Mouse (Mus musculus) forebrain, embryonic 15.5 days (tissue): ENCODE results near the gene Sesn2. TPM values are rescaled to one million over a fixed set of nuclear protein-coding genes. Genes with fewer than 3 reads are reported as not detected.
"Not testable (repeated sequence)": the region's sequence is repeated elsewhere in the genome, so short reads cannot be mapped to it uniquely, and the experiment has no call there.

Experiments used
- ATAC-seq: fragments of 200-750 bp; cut with Nextera tagmentation; replicated peaks from 2 replicates; pipeline ENCODE4 v1.8.0; 2017; ENCODE audit warnings: mild to moderate bottlenecking, moderate TSS enrichment, moderate library complexity
- H3K27ac ChIP-seq: fragments of 300-500 bp; sonication (generic); replicated peaks from 2 replicates; pipeline ENCODE4 v1.5.1; 2015; ENCODE audit warnings: mild to moderate bottlenecking, inconsistent platforms
- H3K27me3 ChIP-seq: fragments of 300-500 bp; sonication (generic); 2 replicates; pipeline ENCODE4 v1.6.1; 2015; ENCODE audit warnings: inconsistent platforms
- H3K36me3 ChIP-seq: fragments of 300-500 bp; sonication (generic); 2 replicates; pipeline ENCODE4 v1.6.1; 2015; ENCODE audit warnings: mild to moderate bottlenecking, inconsistent platforms
- H3K4me1 ChIP-seq: fragments of 300-500 bp; sonication (generic); 2 replicates; pipeline ENCODE4 v1.6.1; 2015; ENCODE audit warnings: inconsistent platforms
- H3K4me2 ChIP-seq: fragments of 300-500 bp; sonication (generic); replicated peaks from 2 replicates; pipeline ENCODE4 v1.6.1; 2015; ENCODE audit warnings: mild to moderate bottlenecking, inconsistent platforms
- H3K4me3 ChIP-seq: fragments of 300-500 bp; sonication (generic); 2 replicates; pipeline ENCODE4 v1.5.1; 2015; ENCODE audit warnings: mild to moderate bottlenecking, inconsistent platforms
- H3K9ac ChIP-seq: fragments of 300-500 bp; sonication (generic); replicated peaks from 2 replicates; pipeline ENCODE4 v1.6.1; 2015; ENCODE audit warnings: mild to moderate bottlenecking, inconsistent platforms
- H3K9me3 ChIP-seq: fragments of 300-500 bp; sonication (generic); 2 replicates; pipeline ENCODE4 v1.6.1; 2016; ENCODE audit warnings: inconsistent platforms
- WGBS: fragments of 180-500 bp; shearing (Covaris S2); methylation state at CpG from one replicate; pipeline ENCODE4 v1.1.7; 2015; ENCODE audit warnings: mixed read lengths; 5-methylcytosine and 5-hydroxymethylcytosine counted together
- polyA plus RNA-seq: library from polyadenylated mRNA; unstranded; fragments of >200 nt; fragmentation: Nextera tagmentation; extraction: Ambion mirVana; gene quantifications from 2 replicates; pipeline ENCODE4 v1.2.1, GENCODE M21; 2015

The Sesn2 gene
- 5.6 and 6.3 TPM in 2 replicates for polyA plus RNA-seq

DNA sequence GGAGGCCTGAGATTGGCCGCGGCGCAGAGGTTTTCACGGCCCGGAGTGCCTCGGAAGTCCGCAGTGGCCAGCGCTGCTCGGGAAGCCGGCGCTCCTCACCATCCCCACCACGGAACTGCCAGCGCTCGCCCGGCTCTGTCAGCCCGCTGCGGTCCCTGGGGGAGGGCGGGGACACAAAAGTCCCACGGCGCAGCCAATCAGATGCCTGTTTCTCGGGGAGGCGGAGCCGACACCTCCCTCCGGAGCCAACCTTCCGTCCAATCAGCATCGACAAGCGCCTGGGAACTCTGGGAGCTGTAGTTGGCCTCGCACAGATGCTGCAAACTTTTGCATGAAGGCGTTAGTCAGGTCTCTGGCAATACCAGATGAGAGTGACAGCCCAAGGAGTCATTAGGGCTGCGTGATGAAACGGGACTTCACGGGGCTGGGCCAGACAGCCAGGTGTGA lies at the start of gene Sesn2:
Gene Sesn2 (minus strand): TSS at position 150 of the 447 bp plus-strand sequence.
- peaks cover 4% of the 10 kb centered on the region; the same call in 1 of the 2 replicates for H3K27me3 ChIP-seq
- no peaks in the 10 kb centered on the region for H3K36me3 ChIP-seq
- peaks cover 22% of the 10 kb centered on the region for H3K4me1 ChIP-seq
- H3K9ac ChIP-seq: peak within 1 kb of the TSS; percentile 78
- H3K27ac ChIP-seq: peak within 1 kb of the TSS; percentile 69
- H3K9me3 ChIP-seq: no peaks in the 10 kb centered on the region
- WGBS: under 1% methylated on average over 28 of the region's 32 CpGs
- peak; percentile 95 for ATAC-seq
- peak within 1 kb of the TSS; percentile 97 for H3K4me2 ChIP-seq
- H3K4me3 ChIP-seq: peak within 1 kb of the TSS; percentile 94

DNA sequence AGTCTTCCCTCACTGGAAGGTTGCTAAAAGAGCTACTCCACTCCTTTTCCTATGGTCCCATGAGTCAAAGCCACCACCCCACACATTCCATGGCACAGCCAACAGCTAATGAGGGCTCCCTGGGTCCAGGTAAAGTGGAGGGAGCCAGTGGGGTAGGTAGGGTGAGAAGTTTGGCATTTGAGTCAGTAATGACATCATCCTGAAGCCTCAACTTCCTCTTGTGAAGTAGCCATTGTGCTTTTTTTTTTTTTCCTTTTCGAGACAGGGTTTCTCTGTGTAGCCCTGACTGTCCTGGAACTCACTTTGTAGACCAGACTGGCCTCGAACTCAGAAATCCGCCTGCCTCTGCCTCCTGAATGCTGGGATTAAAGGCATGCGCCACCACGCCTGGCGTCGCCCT lies 45.2 kb upstream of the Sesn2 start:
- not testable (repeated sequence) for H3K4me1 ChIP-seq, H3K4me3 ChIP-seq, H3K27ac ChIP-seq, H3K9ac ChIP-seq, ATAC-seq, H3K27me3 ChIP-seq, H3K9me3 ChIP-seq, H3K4me2 ChIP-seq
- H3K36me3 ChIP-seq: peaks cover 29% of the 10 kb centered on the region
- 92% methylated on average over 7 of the region's 7 CpGs for WGBS

DNA sequence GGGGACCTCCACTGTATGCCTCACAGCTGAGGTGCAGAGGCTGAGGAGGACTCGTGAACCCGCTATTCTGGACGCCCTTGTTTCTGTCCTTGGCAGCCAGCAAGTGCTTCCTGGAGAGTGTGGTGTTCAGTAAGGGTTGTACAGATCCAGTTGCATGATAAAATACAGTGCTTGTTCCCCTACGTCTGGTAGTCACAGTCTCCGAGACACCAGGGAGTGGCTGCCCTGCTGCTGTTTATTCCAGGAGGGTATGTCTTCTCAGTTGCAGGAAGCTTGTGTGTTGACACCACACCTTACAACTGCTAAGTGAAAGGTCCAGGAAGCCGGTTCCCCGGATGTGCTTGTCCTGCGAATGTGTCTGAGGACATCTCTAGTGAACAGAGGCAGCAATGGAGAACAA lies 44.4 kb upstream of the Sesn2 start:
- Histone ChIP-seq H3K9me3 (no peaks in the 10 kb centered on the region), H3K27ac (no peak overlapping the region), H3K4me2 (no peak overlapping the region), H3K36me3 (peaks cover 36% of the 10 kb centered on the region), H3K4me3 (no peak overlapping the region), H3K27me3 (no peaks in the 10 kb centered on the region), H3K9ac (no peak overlapping the region), H3K4me1 (no peaks in the 10 kb centered on the region)
- WGBS: 88% methylated on average over 8 of the region's 8 CpGs
- no peak for ATAC-seq

- WGBS: 79% methylated on average over 5 of the region's 5 CpGs
Measured at GRCm38 (mm10) chr4:132554221-132554620, 43.9 kb upstream of the Sesn2 start.

DNA sequence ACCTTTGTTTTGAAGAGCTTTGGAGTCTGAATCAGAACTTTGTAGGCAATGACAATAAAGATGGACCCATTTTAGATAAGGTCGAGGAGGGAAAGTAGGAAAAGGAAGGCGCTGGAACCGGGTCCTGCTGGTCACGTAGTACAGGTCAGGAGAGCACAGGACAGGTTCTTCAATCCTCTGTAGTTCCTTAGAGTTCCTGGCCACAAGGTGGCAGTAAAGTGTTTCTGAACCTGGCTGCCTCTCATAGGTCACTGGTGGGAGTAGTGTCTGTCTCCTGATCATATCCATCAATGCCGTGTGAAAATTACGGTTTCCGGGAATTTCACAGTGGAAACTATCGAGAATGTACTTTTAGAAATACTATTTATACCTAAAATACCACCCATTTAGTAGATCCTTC lies 35.5 kb upstream of the Sesn2 start:
- ATAC-seq: no peak
- no peak overlapping the region for H3K4me3 ChIP-seq
- WGBS: 56% methylated on average over 8 of the region's 8 CpGs
- no peak overlapping the region for H3K4me2 ChIP-seq
- H3K4me1 ChIP-seq: no peaks in the 10 kb centered on the region
- no peak overlapping the region for H3K27ac ChIP-seq
- no peak overlapping the region for H3K9ac ChIP-seq
- H3K27me3 ChIP-seq: no peaks in the 10 kb centered on the region
- no peaks in the 10 kb centered on the region for H3K9me3 ChIP-seq
- H3K36me3 ChIP-seq: peaks cover 84% of the 10 kb centered on the region

More at GRCm38 (mm10) chr4:132554221-132554620, 43.9 kb upstream of the Sesn2 start:
- no peak for ATAC-seq
- no peak overlapping the region for H3K4me3 ChIP-seq
- no peaks in the 10 kb centered on the region for H3K9me3 ChIP-seq
- H3K9ac ChIP-seq: no peak overlapping the region
- no peaks in the 10 kb centered on the region for H3K4me1 ChIP-seq
- no peak overlapping the region for H3K27ac ChIP-seq
- no peaks in the 10 kb centered on the region for H3K27me3 ChIP-seq
- peaks cover 40% of the 10 kb centered on the region for H3K36me3 ChIP-seq
- H3K4me2 ChIP-seq: no peak overlapping the region

DNA sequence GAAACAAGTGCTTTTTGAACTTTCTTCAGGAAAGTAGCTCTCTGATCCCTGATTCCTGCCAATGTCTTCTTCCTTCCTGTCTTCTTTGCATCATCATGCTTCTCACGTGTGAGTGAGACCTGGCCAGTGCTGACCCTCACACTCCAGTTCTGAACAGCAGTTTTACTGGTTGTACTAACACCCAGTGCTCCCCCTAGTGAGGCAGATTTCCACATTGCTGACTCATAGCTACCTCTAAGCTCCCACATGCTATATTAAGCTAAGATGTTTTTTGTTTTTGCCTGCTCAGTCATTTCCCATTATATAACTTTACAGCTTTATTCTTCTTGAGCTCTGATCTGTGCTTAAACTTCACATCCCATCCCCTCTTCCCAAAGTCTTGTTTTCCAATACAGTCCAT lies 32.4 kb upstream of the Sesn2 start:
- WGBS: 74% methylated on average over 1 of the region's 1 CpGs
- ATAC-seq: no peak
- Histone ChIP-seq H3K27ac (no peak overlapping the region), H3K4me3 (no peak overlapping the region), H3K36me3 (peaks cover 75% of the 10 kb centered on the region), H3K27me3 (no peaks in the 10 kb centered on the region), H3K9ac (no peak overlapping the region), H3K4me1 (no peaks in the 10 kb centered on the region), H3K4me2 (no peak overlapping the region), H3K9me3 (no peaks in the 10 kb centered on the region)

GRCm38 (mm10) chr4:132541413-132541812 lies 31.1 kb upstream of the Sesn2 start:
- H3K4me1 ChIP-seq: peaks cover 11% of the 10 kb centered on the region
- no peaks in the 10 kb centered on the region for H3K9me3 ChIP-seq
- H3K4me2 ChIP-seq: no peak overlapping the region
- WGBS: 90% methylated on average over 4 of the region's 4 CpGs
- no peak overlapping the region for H3K9ac ChIP-seq
- no peaks in the 10 kb centered on the region for H3K27me3 ChIP-seq
- no peak overlapping the region for H3K4me3 ChIP-seq
- no peak for ATAC-seq
- no peak overlapping the region for H3K27ac ChIP-seq
- H3K36me3 ChIP-seq: peaks cover 63% of the 10 kb centered on the region

GRCm38 (mm10) chr4:132539481-132539880 lies 29.2 kb upstream of the Sesn2 start:
- H3K9ac ChIP-seq: no peak overlapping the region
- H3K27me3 ChIP-seq: no peaks in the 10 kb centered on the region
- no peak overlapping the region for H3K4me2 ChIP-seq
- peaks cover 21% of the 10 kb centered on the region for H3K4me1 ChIP-seq
- H3K4me3 ChIP-seq: no peak overlapping the region
- H3K36me3 ChIP-seq: peaks cover 51% of the 10 kb centered on the region
- no peak overlapping the region for H3K27ac ChIP-seq
- 93% methylated on average over 5 of the region's 5 CpGs for WGBS
- H3K9me3 ChIP-seq: no peaks in the 10 kb centered on the region
- no peak for ATAC-seq

GRCm38 (mm10) chr4:132535406-132536121 lies 25.3 kb upstream of the Sesn2 start, which contains the start of gene Dnajc8:
Gene Dnajc8, plus strand, starts transcription at chr4:132535550.
- peaks cover 47% of the 10 kb centered on the region for H3K4me1 ChIP-seq
- H3K4me3 ChIP-seq: peak within 1 kb of the TSS; percentile 91
- under 1% methylated on average over 60 of the region's 60 CpGs for WGBS

GRCm38 (mm10) chr4:132532981-132533916 lies 22.9 kb upstream of the Sesn2 start, which contains the start of gene Atpif1:
Gene Atpif1, minus strand, starts transcription at chr4:132533659.
- H3K36me3 ChIP-seq: peaks cover 12% of the 10 kb centered on the region
- no peaks in the 10 kb centered on the region for H3K27me3 ChIP-seq
- peak within 1 kb of the TSS; percentile 71 for H3K4me2 ChIP-seq
- WGBS: under 1% methylated on average over 63 of the region's 63 CpGs
- H3K27ac ChIP-seq: peak within 1 kb of the TSS; percentile 98
- H3K4me1 ChIP-seq: peaks cover 47% of the 10 kb centered on the region
- no peaks in the 10 kb centered on the region for H3K9me3 ChIP-seq
- peak; percentile 92 for ATAC-seq
- H3K9ac ChIP-seq: peak within 1 kb of the TSS; percentile 99
- H3K4me3 ChIP-seq: peak within 1 kb of the TSS; percentile 88

More at GRCm38 (mm10) chr4:132535406-132536121, 25.3 kb upstream of the Sesn2 start, which contains the start of gene Dnajc8:
- no peaks in the 10 kb centered on the region for H3K27me3 ChIP-seq
- peaks cover 20% of the 10 kb centered on the region for H3K36me3 ChIP-seq
- H3K9ac ChIP-seq: peak within 1 kb of the TSS; percentile 88
- ATAC-seq: peak; percentile 71
- peak within 1 kb of the TSS; percentile 80 for H3K27ac ChIP-seq
- no peaks in the 10 kb centered on the region for H3K9me3 ChIP-seq
- peak within 1 kb of the TSS; percentile 79 for H3K4me2 ChIP-seq

- ATAC-seq: peak; percentile 1; the same call in 1 of the 2 replicates
Measured at GRCm38 (mm10) chr4:132532496-132532895, 22.2 kb upstream of the Sesn2 start.

More at GRCm38 (mm10) chr4:132532496-132532895, 22.2 kb upstream of the Sesn2 start:
- WGBS: 27% methylated on average over 5 of the region's 5 CpGs
- Histone ChIP-seq H3K27me3 (no peaks in the 10 kb centered on the region), H3K4me1 (peaks cover 47% of the 10 kb centered on the region), H3K27ac (peak overlapping the region; percentile 98), H3K9me3 (no peaks in the 10 kb centered on the region), H3K9ac (peak overlapping the region; percentile 99), H3K36me3 (peaks cover 12% of the 10 kb centered on the region), H3K4me2 (peak overlapping the region; percentile 71), H3K4me3 (peak overlapping the region; percentile 88)
